16 mouse cellular contexts compared by ENCODE assay signal in the genomic region with DNA sequence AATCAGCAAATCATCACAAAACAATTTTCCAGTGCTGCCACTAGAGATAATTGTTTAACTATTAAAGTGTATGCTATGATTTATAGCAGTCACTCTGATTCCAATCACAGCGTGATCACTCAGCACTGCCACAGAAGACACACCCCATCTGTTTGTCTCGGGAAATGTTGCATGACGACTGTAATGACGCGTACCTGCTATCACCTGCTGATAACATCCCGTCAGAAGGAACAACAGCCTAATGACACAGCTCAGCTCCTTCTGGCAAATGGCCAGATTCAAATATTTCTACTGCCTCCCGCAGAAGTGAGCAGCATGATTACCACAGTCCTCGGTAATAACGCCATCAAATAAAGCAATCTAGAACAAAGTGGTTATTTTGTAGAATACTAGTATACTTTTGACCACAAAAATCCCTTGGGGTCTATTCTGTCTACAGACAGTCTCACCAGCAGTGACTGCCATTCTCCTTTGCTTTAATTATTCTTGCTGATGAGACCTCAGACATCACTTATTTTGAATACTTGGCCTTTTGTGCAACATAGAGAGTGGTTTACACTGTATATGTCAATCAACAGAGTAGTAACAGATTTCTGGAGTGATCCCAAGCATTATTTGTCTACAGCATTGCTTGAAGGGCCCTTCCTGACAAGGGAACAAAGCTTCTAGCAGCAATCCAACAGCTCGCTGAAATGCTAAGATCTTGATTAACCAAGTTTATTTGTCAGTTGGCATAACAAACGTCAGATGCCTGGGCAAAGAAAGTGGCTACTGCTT. TPM values are rescaled to one million over a fixed set of nuclear protein-coding genes. Genes with fewer than 3 reads are reported as not detected.
DNase-seq lines count a peak whose midpoint lies in the region; ATAC-seq and TF ChIP-seq lines count a peak whose summit lies in the region.
"Had no signal": no experiment of that assay in that cellular context is flagged by ENCODE, and none has a peak within 500 bp of the region (broad histone marks: within the 10 kb centered on the region; RNA-seq: fewer than 3 reads in every experiment).

No protein-coding gene starts in this region.

- H3K36me3 ChIP-seq in embryonic facial prominence, embryonic 14.5 days (ENCODE audit: control insufficient read depth, insufficient read depth, low read length) = no peaks in the 10 kb centered on the region
- no peaks in the 10 kb centered on the region for H3K36me3 ChIP-seq in embryonic facial prominence, embryonic 10.5 days (replicated peaks)
- no peaks in the 10 kb centered on the region for H3K36me3 ChIP-seq in lung, embryonic 14.5 days (ENCODE audit: insufficient read depth)
- H3K36me3 ChIP-seq in hindbrain, embryonic 16.5 days (ENCODE audit: control insufficient read depth, insufficient read depth, low read length) = no peaks in the 10 kb centered on the region
- H3K36me3 ChIP-seq: embryonic facial prominence, embryonic 15.5 days; limb, embryonic 15.5 days had no signal

- ATAC-seq in embryonic facial prominence, embryonic 14.5 days (ENCODE audit: low read depth) = peak; percentile 41; the same call in 1 of the 2 replicates
- ATAC-seq in lung, embryonic 14.5 days (ENCODE audit: insufficient read depth) = peak; percentile 52; the same call in 1 of the 2 replicates
- peak; percentile 71 for ATAC-seq in hindbrain, embryonic 16.5 days
- ATAC-seq in neutrophil, adult 5-6 weeks (ENCODE audit: extremely low read depth, insufficient number of reproducible peaks, low FRiP score, poor library complexity, severe bottlenecking) = peak; percentile 21; the same call in 1 of the 2 replicates
- ATAC-seq in erythroid progenitor cell, adult 5-6 weeks (replicated peaks; ENCODE audit: low FRiP score, poor library complexity, severe bottlenecking) = no peak

- no peaks in the 10 kb centered on the region for H3K4me1 ChIP-seq in embryonic facial prominence, embryonic 14.5 days (ENCODE audit: control insufficient read depth, insufficient read depth, low read length)
- no peaks in the 10 kb centered on the region for H3K4me1 ChIP-seq in embryonic facial prominence, embryonic 10.5 days
- peaks cover 3% of the 10 kb centered on the region; the same call in 1 of the 2 replicates for H3K4me1 ChIP-seq in lung, embryonic 14.5 days (ENCODE audit: insufficient read depth)
- 0 out of 2 replicates have a peak, but pooled peaks cover 3% of the 10 kb centered on the region for H3K4me1 ChIP-seq in hindbrain, embryonic 16.5 days (ENCODE audit: control insufficient read depth, insufficient read depth, low read depth, low read length)
- H3K4me1 ChIP-seq: embryonic facial prominence, embryonic 15.5 days; limb, embryonic 15.5 days had no signal

- H3K27me3 ChIP-seq in embryonic facial prominence, embryonic 14.5 days (replicated peaks; ENCODE audit: control insufficient read depth, insufficient read depth, low read length) = no peaks in the 10 kb centered on the region
- H3K27me3 ChIP-seq in embryonic facial prominence, embryonic 10.5 days (replicated peaks; ENCODE audit: low read depth, poor library complexity, severe bottlenecking) = no peaks in the 10 kb centered on the region
- H3K27me3 ChIP-seq in lung, embryonic 14.5 days (ENCODE audit: insufficient read depth, low read length) = no peaks in the 10 kb centered on the region
- H3K27me3 ChIP-seq in hindbrain, embryonic 16.5 days (replicated peaks; ENCODE audit: control insufficient read depth, insufficient read depth, low read length) = no peaks in the 10 kb centered on the region
- H3K27me3 ChIP-seq: embryonic facial prominence, embryonic 15.5 days; limb, embryonic 15.5 days; megakaryocyte, embryonic 14.5 days had no signal

- H3K4me2 ChIP-seq in embryonic facial prominence, embryonic 14.5 days (ENCODE audit: low read depth, low read length) = no peak overlapping the region
- no peak overlapping the region for H3K4me2 ChIP-seq in lung, embryonic 14.5 days
- peak overlapping the region; percentile 10; the same call in 1 of the 2 replicates for H3K4me2 ChIP-seq in hindbrain, embryonic 16.5 days (ENCODE audit: low read length)
- H3K4me2 ChIP-seq: embryonic facial prominence, embryonic 15.5 days; limb, embryonic 15.5 days had no signal

- no peak overlapping the region for H3K9ac ChIP-seq in embryonic facial prominence, embryonic 14.5 days (ENCODE audit: low read depth, low read length)
- H3K9ac ChIP-seq in lung, embryonic 14.5 days = no peak overlapping the region
- H3K9ac ChIP-seq in hindbrain, embryonic 16.5 days (ENCODE audit: low read depth, low read length) = no peak overlapping the region
- H3K9ac ChIP-seq: embryonic facial prominence, embryonic 15.5 days; limb, embryonic 15.5 days had no signal

- DNase-seq in embryonic facial prominence, embryonic 14.5 days (ENCODE audit: low spot score) = peak; percentile 45
- no peak for DNase-seq in embryonic facial prominence, embryonic 10.5 days (ENCODE audit: low spot score)
- DNase-seq in lung, embryonic 14.5 days = peak; percentile 60
- no peak for DNase-seq in lung, postnatal 4 days
- no peak for DNase-seq in testis, postnatal 10 days (ENCODE audit: low spot score)
- DNase-seq: adrenal gland, adult 2 months; cerebellum, adult 11-12 months; gastrocnemius, postnatal 14 days; kidney, adult 8-10 months; thymus, postnatal 36 days had no signal

- no peak overlapping the region for H3K27ac ChIP-seq in embryonic facial prominence, embryonic 14.5 days (replicated peaks; ENCODE audit: low read depth, low read length)
- H3K27ac ChIP-seq in embryonic facial prominence, embryonic 10.5 days (replicated peaks) = no peak overlapping the region
- no peak overlapping the region for H3K27ac ChIP-seq in lung, embryonic 14.5 days (ENCODE audit: low read depth)
- no peak overlapping the region for H3K27ac ChIP-seq in hindbrain, embryonic 16.5 days (ENCODE audit: low read depth, low read length)
- H3K27ac ChIP-seq: embryonic facial prominence, embryonic 15.5 days; limb, embryonic 15.5 days had no signal

- H3K9me3 ChIP-seq in embryonic facial prominence, embryonic 14.5 days (ENCODE audit: control insufficient read depth, low read length) = no peaks in the 10 kb centered on the region
- H3K9me3 ChIP-seq in embryonic facial prominence, embryonic 10.5 days = no peaks in the 10 kb centered on the region
- H3K9me3 ChIP-seq in lung, embryonic 14.5 days (ENCODE audit: low read depth, low read length) = no peaks in the 10 kb centered on the region
- H3K9me3 ChIP-seq in hindbrain, embryonic 16.5 days (ENCODE audit: control insufficient read depth, low read length) = no peaks in the 10 kb centered on the region
- H3K9me3 ChIP-seq: embryonic facial prominence, embryonic 15.5 days; limb, embryonic 15.5 days; megakaryocyte, embryonic 14.5 days had no signal

- no peak overlapping the region for H3K4me3 ChIP-seq in embryonic facial prominence, embryonic 14.5 days (ENCODE audit: low read depth, low read length)
- no peak overlapping the region for H3K4me3 ChIP-seq in embryonic facial prominence, embryonic 10.5 days
- H3K4me3 ChIP-seq in lung, embryonic 14.5 days (ENCODE audit: low read depth, low read length) = no peak overlapping the region
- no peak overlapping the region for H3K4me3 ChIP-seq in hindbrain, embryonic 16.5 days (ENCODE audit: low read length)
- H3K4me3 ChIP-seq: embryonic facial prominence, embryonic 15.5 days; limb, embryonic 15.5 days; megakaryocyte, embryonic 14.5 days had no signal

- TF ChIP-seq CTCF in lung, embryonic 14.5 days (IDR thresholded peaks at IDR 0.05; ENCODE audit: low read depth) = no peak

- 52% methylated on average over 11 of the region's 11 CpGs for WGBS in embryonic facial prominence, embryonic 14.5 days
- 87% methylated on average over 11 of the region's 11 CpGs for WGBS in embryonic facial prominence, embryonic 10.5 days
- WGBS in lung, embryonic 14.5 days = 27% methylated on average over 11 of the region's 11 CpGs
- 43% methylated on average over 11 of the region's 11 CpGs for WGBS in hindbrain, embryonic 16.5 days

RNA-seq across cellular contexts. Expression of gene Il15, which starts 18.4 kb away (rescaled TPM):
- 3.6 and 4.4 TPM in 2 replicates for polyA plus RNA-seq in embryonic facial prominence, embryonic 14.5 days (2014; fragmentation: Nextera tagmentation; extraction: Ambion mirVana)
- polyA plus RNA-seq in embryonic facial prominence, embryonic 10.5 days (2016; fragmentation: Nextera tagmentation; extraction: Ambion mirVana) = 2.2 and 2.9 TPM in 2 replicates
- polyA plus RNA-seq in lung, embryonic 14.5 days (2014; fragmentation: Nextera tagmentation; extraction: Ambion mirVana) = 10.3 and 12.8 TPM in 2 replicates
- 1.8 and 2.1 TPM in 2 replicates for polyA plus RNA-seq in hindbrain, embryonic 16.5 days (2015; fragmentation: Nextera tagmentation; extraction: Ambion mirVana)
- 81.7 and 90.0 TPM in 2 replicates for total RNA-seq in neutrophil, adult 5-6 weeks (2017)
- total RNA-seq in erythroid progenitor cell, adult 5-6 weeks (2015; ENCODE audit: low replicate concordance) = 7.9 and 15.9 TPM in 2 replicates
- 0.90 and 3.8 TPM in 2 replicates for total RNA-seq in erythroid progenitor cell, adult 5-6 weeks (2017; ENCODE audit: low replicate concordance)

Comparison
In these comparisons a context has a peak if more than half of its experiments do, and no peak if none do; other contexts are left out.
1. DNase-seq: peak in embryonic facial prominence, embryonic 14.5 days (single experiment) and lung, embryonic 14.5 days (single experiment); none in embryonic facial prominence, embryonic 10.5 days (single experiment), lung, postnatal 4 days (0 of 2) and testis, postnatal 10 days (single experiment).